Mouse (Mus musculus) midbrain, embryonic 16.5 days (tissue): ENCODE results near the gene Trim63. TPM values are rescaled to one million over a fixed set of nuclear protein-coding genes. Genes with fewer than 3 reads are reported as not detected.

ENCODE experiments used
- ATAC-seq: fragments of 200-750 bp; cut with Nextera tagmentation; 2 replicates; pipeline ENCODE4 v1.8.0; 2017; ENCODE audit warnings: moderate TSS enrichment
- H3K27ac ChIP-seq: fragments of 300-500 bp; sonication (generic); 2 replicates; pipeline ENCODE4 v1.5.1; 2014; ENCODE audit warnings: mild to moderate bottlenecking, low read length, mixed read lengths
- H3K27me3 ChIP-seq: fragments of 300-500 bp; sonication (generic); 2 replicates; pipeline ENCODE4 v1.6.1; 2014; ENCODE audit warnings: low read depth, low read length, mixed read lengths; ENCODE audit not compliant: control insufficient read depth, insufficient read depth
- H3K36me3 ChIP-seq: fragments of 300-500 bp; sonication (generic); 2 replicates; pipeline ENCODE4 v1.6.1; 2014; ENCODE audit warnings: mild to moderate bottlenecking, low read length, moderate library complexity, mixed read lengths; ENCODE audit not compliant: control insufficient read depth, insufficient read depth
- H3K4me1 ChIP-seq: fragments of 300-500 bp; sonication (generic); 2 replicates; pipeline ENCODE4 v1.6.1; 2014; ENCODE audit warnings: mild to moderate bottlenecking, low read length, mixed read lengths; ENCODE audit not compliant: control insufficient read depth, insufficient read depth
- H3K4me2 ChIP-seq: fragments of 300-500 bp; sonication (generic); 2 replicates; pipeline ENCODE4 v1.6.1; 2014; ENCODE audit warnings: mild to moderate bottlenecking, low read length, mixed read lengths
- H3K4me3 ChIP-seq: fragments of 300-500 bp; sonication (generic); 2 replicates; pipeline ENCODE4 v1.5.1; 2014; ENCODE audit warnings: low read depth, mild to moderate bottlenecking, low read length, moderate library complexity, mixed read lengths
- H3K9ac ChIP-seq: fragments of 300-500 bp; sonication (generic); 2 replicates; pipeline ENCODE4 v1.6.1; 2014; ENCODE audit warnings: low read depth, low read length, mixed read lengths
- H3K9me3 ChIP-seq: fragments of 300-500 bp; sonication (generic); replicated peaks from 2 replicates; pipeline ENCODE4 v1.6.1; 2014; ENCODE audit warnings: mild to moderate bottlenecking, low read length, mixed read lengths; ENCODE audit not compliant: control insufficient read depth, poor library complexity, severe bottlenecking
- WGBS: fragments of 180-500 bp; shearing (Covaris S2); extraction: QIAGEN DNeasy Blood & Tissue Kit; methylation state at CpG from one replicate; pipeline ENCODE4 v1.1.7; 2014; 5-methylcytosine and 5-hydroxymethylcytosine counted together
- polyA plus RNA-seq: library from polyadenylated mRNA; unstranded; fragments of >200 nt; fragmentation: Nextera tagmentation; extraction: Ambion mirVana; gene quantifications from 2 replicates; pipeline ENCODE4 v1.2.1, GENCODE M21; 2015

Gene Trim63
- polyA plus RNA-seq, 1 experiment from 2014 or later, result 0.62 TPM

- Histone ChIP-seq H3K27ac (no peak overlapping the region), H3K36me3 (no peaks in the 10 kb centered on the region), H3K27me3 (no peaks in the 10 kb centered on the region), H3K4me3 (no peak overlapping the region), H3K4me1 (peaks cover 9% of the 10 kb centered on the region; the same call in 1 of the 2 replicates), H3K9ac (no peak overlapping the region), H3K4me2 (no peak overlapping the region), H3K9me3 (no peaks in the 10 kb centered on the region)
- no peak for ATAC-seq
- 61% methylated on average over 5 of the region's 5 CpGs for WGBS
These were observed 38.8 kb downstream of the Trim63 start for GRCm38 (mm10) chr4:134353527-134354409.

GRCm38 (mm10) chr4:134355841-134356452 is 41.0 kb downstream of the Trim63 start:
- WGBS, result 58% methylated on average over 16 of the region's 16 CpGs
- Histone ChIP-seq H3K36me3 (no peaks in the 10 kb centered on the region), H3K4me2 (no peak overlapping the region), H3K9ac (no peak overlapping the region), H3K27ac (no peak overlapping the region), H3K4me3 (no peak overlapping the region), H3K27me3 (no peaks in the 10 kb centered on the region), H3K9me3 (no peaks in the 10 kb centered on the region), H3K4me1 (peaks cover 9% of the 10 kb centered on the region; the same call in 1 of the 2 replicates)
- ATAC-seq, result no peak; the same call in 1 of the 2 replicates

- Histone ChIP-seq H3K4me1 (peaks cover 11% of the 10 kb centered on the region; the same call in 1 of the 2 replicates), H3K9me3 (no peaks in the 10 kb centered on the region), H3K27me3 (no peaks in the 10 kb centered on the region), H3K9ac (peak overlapping the region; percentile 57), H3K4me3 (peak overlapping the region; percentile 30), H3K27ac (no peak overlapping the region), H3K4me2 (peak overlapping the region; percentile 50), H3K36me3 (no peaks in the 10 kb centered on the region)
- peak; percentile 67 for ATAC-seq
- WGBS, result 22% methylated on average over 22 of the region's 22 CpGs
These were observed 41.9 kb downstream of the Trim63 start for GRCm38 (mm10) chr4:134356591-134357460.

- no peaks in the 10 kb centered on the region for H3K9me3 ChIP-seq
- H3K4me2 ChIP-seq, result peak overlapping the region; percentile 50
- H3K9ac ChIP-seq, result peak overlapping the region; percentile 57
- peak; percentile 37; the same call in 1 of the 2 replicates for ATAC-seq
- no peaks in the 10 kb centered on the region for H3K36me3 ChIP-seq
- no peaks in the 10 kb centered on the region for H3K27me3 ChIP-seq
- peaks cover 11% of the 10 kb centered on the region; the same call in 1 of the 2 replicates for H3K4me1 ChIP-seq
- H3K4me3 ChIP-seq, result peak overlapping the region; percentile 30
- H3K27ac ChIP-seq, result no peak overlapping the region
- 37% methylated on average over 17 of the region's 17 CpGs for WGBS
These were observed 42.5 kb downstream of the Trim63 start for GRCm38 (mm10) chr4:134357461-134357771.

GRCm38 (mm10) chr4:134359649-134360048 is 44.7 kb downstream of the Trim63 start:
- no peak overlapping the region for H3K4me2 ChIP-seq
- peaks cover 11% of the 10 kb centered on the region; the same call in 1 of the 2 replicates for H3K4me1 ChIP-seq
- 91% methylated on average over 6 of the region's 6 CpGs for WGBS
- no peak for ATAC-seq
- H3K4me3 ChIP-seq, result no peak overlapping the region
- H3K9ac ChIP-seq, result no peak overlapping the region
- H3K27me3 ChIP-seq, result no peaks in the 10 kb centered on the region
- H3K36me3 ChIP-seq, result no peaks in the 10 kb centered on the region
- no peaks in the 10 kb centered on the region for H3K9me3 ChIP-seq
- H3K27ac ChIP-seq, result no peak overlapping the region

- no peak for ATAC-seq
- WGBS, result 52% methylated on average over 5 of the region's 5 CpGs
These were observed 46.3 kb downstream of the Trim63 start for GRCm38 (mm10) chr4:134361215-134361614.

GRCm38 (mm10) chr4:134362124-134362523 is 47.2 kb downstream of the Trim63 start:
- 68% methylated on average over 9 of the region's 9 CpGs for WGBS
- H3K4me2 ChIP-seq, result no peak overlapping the region
- H3K9me3 ChIP-seq, result no peaks in the 10 kb centered on the region
- no peaks in the 10 kb centered on the region for H3K27me3 ChIP-seq
- no peak overlapping the region for H3K9ac ChIP-seq
- H3K27ac ChIP-seq, result no peak overlapping the region
- ATAC-seq, result no peak
- no peak overlapping the region for H3K4me3 ChIP-seq
- peaks cover 9% of the 10 kb centered on the region; the same call in 1 of the 2 replicates for H3K4me1 ChIP-seq
- no peaks in the 10 kb centered on the region for H3K36me3 ChIP-seq

More at GRCm38 (mm10) chr4:134361215-134361614, 46.3 kb downstream of the Trim63 start:
- peaks cover 11% of the 10 kb centered on the region; the same call in 1 of the 2 replicates for H3K4me1 ChIP-seq
- H3K4me2 ChIP-seq, result no peak overlapping the region
- no peak overlapping the region for H3K9ac ChIP-seq
- no peak overlapping the region for H3K4me3 ChIP-seq
- no peaks in the 10 kb centered on the region for H3K27me3 ChIP-seq
- H3K36me3 ChIP-seq, result no peaks in the 10 kb centered on the region
- H3K27ac ChIP-seq, result no peak overlapping the region
- no peaks in the 10 kb centered on the region for H3K9me3 ChIP-seq

- no peaks in the 10 kb centered on the region for H3K27me3 ChIP-seq
- peaks cover 5% of the 10 kb centered on the region; the same call in 1 of the 2 replicates for H3K4me1 ChIP-seq
- H3K36me3 ChIP-seq, result no peaks in the 10 kb centered on the region
- H3K4me3 ChIP-seq, result no peak overlapping the region
- no peak overlapping the region for H3K9ac ChIP-seq
- no peaks in the 10 kb centered on the region for H3K9me3 ChIP-seq
- no peak overlapping the region for H3K27ac ChIP-seq
- no peak overlapping the region for H3K4me2 ChIP-seq
- ATAC-seq, result no peak
- WGBS, result 31% methylated on average over 9 of the region's 9 CpGs
These were observed 47.7 kb downstream of the Trim63 start for GRCm38 (mm10) chr4:134362586-134362985.
